Mouse (Mus musculus): ENCODE results near the gene Kdm2b.

The Kdm2b gene

DNA sequence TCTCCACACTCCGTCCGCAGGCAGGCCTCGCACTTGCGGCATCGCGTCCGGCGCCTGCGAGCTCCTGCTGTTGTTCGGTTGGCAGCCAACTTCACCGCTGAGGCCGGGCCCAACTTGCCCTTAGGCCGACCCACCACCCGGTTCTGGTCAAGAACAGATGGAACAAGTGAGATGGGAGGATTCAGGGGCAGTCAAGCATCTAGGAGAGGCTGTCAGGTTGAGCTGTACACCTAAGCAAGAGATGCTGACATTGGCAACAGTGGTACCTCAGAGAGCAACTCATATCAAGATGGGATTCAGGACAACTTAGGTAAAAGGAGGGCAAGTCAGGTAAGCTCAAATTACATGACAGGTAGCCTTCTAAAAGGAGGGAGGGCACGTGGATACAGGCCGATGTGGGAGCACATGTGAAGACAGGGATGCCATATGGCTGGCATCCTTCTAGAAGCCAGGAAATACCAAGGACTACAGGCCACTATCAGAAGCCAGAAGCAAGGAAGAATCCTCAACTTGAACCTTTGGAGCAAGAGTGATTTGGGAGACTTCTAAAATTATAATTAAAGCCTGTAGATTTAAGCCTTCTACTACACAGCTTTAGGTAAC lies 100.9 kb downstream of the Kdm2b start:
- DNase-seq, result no peak

DNA sequence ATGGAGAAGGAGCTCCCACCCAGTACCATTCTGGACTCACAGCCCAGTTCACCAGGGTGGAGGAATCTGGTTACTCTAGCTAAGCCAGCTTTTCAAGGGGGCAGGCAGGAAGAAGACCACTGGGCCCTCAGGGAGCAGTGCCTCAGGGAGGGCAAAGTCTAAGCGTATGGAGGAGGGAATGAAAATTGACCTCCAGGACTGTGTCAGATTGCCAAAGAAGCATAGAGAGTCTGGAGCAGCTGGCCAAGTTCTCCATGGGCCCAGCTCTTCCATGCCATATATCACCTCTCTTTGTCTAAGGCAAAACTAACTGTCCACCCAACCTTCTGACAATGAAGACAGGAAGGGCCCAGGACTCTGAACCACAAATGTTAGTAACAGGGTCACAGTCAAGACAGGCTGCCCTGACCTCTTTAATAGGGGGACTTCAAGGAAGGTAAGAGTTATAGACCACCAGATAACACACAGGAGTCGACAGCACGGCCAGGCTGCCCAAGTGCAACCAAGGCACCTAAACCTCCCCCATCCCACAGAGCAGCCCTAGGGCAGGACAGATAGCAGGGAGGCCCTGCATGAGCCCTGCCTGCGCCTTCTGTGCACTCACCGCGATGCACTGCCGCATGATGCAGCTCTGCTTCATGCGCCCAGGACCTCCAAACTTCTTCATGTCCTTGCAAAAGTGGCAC lies 101.6 kb downstream of the Kdm2b start:
- no peak for DNase-seq

DNA sequence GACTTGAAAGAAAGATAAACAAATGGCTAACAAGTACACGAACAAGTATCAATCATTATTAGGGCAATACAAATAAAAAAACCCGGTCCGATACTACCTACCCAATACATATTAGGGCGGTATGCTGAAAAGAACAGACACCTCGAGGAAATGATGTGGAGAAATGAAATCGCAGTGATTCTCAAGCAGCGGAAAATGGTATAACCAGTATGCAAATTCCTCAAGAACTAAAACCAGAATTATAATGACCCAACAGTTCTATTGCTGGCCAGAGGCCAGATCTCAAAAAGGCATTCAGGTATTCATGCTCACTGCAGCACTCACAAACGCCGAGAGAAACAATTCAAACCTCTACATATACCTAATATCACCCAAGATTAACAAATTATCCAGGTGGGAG lies 102.6 kb downstream of the Kdm2b start:
- no peak for DNase-seq

DNA sequence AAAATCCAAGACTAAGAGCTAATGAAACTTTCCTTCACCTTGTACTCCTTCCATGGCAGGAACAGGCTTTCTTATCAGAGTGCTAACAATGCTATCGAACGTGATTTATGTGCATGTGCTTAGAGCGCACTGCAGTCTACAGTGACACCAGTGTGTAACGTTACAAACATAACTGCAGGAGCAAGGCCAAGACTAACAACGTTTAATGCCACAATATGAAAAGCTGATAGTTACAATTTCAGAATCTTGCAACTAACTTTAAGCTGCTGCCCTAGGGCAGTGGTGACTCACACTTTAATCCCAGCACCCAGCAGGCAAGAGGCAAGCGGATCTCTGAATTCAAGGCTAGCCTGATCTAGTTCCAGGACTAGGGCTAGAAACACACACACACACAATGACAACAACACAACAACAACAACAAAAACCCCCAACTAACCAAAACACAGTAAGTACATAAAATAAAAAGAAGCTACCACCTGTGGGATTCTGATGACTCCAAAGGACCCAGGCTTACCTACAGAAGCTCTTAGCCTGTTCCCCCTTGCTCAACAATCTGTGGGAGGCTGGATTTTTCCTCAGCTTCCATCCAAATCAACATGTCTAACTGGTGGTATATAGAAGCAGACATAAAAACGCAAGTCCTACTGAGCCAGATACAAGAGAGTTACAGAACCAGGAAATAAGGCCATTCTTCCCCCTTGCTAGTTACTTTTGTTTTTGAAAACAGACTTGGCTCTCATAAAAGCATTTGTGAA lies 104.9 kb downstream of the Kdm2b start:
- no peak for DNase-seq

DNA sequence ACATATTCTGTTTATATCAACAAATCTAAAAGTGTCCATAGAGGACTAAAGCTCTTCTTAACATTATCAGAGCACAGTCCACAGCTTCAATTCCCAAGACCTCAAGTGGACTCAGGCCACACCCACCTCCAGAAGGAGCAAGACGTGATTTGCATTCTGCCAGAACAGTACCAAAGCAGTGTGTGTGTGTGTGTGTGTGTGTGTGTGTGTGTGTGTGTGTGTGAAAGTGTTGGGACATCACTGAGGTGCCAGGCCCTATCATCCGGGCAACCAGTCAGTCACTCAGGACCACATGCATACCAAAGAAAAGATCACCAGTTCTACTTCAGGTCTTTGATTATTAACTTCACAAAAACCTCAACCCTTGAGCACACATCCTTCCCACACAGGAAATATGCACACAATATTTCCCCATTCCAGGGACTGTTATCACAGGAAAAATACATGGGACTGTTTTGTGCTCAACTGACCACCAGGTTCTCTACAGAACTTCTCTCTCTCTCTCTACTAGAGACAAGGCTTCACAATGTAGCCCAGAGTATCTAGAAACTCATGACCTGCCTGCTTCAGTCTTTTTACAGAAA lies 105.9 kb downstream of the Kdm2b start:
- DNase-seq, result no peak

DNA sequence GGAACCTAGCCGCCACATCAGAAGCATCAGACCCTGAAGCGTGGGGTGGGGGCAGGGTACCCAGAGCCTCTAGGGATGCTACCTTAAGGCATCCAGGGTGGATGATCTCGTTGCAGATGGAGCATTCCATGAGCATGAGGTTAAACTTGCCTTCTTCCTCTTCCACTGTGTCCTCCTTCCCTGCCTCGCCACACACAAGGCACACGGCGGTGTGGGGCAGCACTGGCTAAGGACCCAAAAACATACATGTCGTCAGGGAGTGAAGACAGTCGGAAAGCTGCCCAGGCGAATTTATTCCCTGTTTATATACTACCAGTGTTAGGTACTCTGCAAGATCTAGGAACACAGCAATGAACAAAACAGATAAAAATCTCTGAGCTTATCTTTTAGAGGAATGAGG lies 106.4 kb downstream of the Kdm2b start:
- no peak for DNase-seq

DNA sequence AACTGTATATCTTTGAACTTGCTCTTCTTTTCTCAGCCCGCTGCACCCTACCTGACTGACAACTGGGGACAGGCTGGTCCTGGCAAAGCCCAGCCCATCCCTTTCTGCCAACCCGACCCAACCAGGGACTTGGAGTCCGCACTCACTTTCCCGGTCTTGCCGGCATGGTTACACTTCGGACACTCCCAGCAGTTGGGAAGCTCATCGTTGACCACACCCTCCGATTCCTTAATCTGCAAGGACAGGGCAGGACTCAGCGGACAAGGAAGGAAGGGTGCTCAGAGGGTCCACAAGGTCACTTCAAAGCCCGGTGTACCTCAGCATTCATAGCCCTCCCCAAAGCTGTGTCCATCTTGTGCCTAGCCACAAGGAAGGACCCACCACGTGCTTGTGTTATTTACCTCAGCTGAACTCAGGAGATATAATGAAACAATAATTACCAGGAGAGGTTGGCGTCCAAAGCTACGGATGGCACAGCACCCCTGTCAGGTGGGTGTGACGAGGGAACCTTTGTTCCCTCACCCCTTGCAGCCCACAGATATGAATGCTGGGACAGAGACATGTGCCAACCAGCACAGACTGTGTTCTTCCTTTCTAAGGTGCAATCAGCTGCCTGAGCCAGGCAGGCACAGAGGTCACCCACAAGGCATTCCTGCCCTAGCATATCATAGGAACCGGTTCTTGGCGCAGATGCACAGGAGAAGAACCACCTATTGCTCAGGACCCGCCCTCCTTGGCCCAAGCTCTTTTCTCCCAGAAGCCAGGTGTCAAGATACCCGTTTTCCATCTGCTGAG lies 107.2 kb downstream of the Kdm2b start:
- DNase-seq, result no peak

DNA sequence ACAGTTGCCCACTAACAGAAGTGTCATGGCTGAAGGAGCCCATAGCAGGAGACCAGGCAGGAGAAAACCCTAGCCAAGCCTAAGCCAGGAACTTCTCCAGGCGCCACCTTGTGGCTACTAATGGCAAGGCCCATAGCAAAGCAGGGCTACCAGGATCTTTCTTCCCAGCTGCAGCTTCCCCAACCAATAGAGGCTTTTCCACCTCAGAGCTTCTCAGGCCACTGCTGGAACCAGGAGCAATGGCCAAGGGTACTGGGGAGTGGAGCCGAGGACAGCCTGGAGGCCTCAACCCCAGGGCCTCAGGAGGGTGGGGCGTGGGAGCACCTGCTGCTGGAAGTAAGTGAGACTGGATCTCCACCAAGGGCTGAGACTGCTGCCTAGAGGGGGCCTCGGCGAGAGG lies 108.3 kb downstream of the Kdm2b start:
- no peak for DNase-seq

DNA sequence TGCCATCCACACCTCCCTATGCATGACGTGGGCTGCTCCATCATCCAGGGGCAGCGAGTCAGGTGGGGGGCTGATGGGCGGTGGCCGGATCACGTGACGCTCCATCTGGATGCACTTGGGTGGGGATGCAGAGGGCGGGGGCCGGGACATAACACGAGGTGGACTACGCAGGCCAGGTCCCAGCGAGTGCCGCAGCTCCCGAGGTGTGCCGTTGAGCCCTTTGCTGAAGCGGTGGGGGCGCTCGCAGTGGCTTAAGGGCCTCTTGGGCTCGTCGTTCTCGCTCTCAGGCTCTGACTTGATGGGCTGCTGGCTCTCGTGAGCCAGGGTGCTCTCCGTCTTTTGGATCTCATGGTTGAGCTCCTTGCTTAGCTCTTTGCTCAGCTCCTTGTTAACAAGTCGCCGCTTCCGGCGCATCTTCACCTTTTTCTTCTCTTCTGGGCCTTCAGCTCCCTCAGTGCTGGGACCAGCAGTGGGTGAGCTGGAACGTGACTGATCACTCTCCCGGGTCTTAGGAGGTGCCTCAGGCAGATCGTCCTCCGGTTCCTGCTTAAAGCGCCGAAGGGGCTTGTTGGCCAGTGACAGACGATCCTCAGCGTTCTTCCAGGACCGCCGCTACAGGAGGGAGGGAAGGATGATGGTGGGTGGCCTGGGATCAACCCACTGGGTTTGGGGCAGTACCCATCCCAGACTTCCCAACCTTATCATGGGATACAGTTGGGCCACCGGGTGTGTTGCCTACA lies 109.2 kb downstream of the Kdm2b start:
- no peak for DNase-seq

DNA sequence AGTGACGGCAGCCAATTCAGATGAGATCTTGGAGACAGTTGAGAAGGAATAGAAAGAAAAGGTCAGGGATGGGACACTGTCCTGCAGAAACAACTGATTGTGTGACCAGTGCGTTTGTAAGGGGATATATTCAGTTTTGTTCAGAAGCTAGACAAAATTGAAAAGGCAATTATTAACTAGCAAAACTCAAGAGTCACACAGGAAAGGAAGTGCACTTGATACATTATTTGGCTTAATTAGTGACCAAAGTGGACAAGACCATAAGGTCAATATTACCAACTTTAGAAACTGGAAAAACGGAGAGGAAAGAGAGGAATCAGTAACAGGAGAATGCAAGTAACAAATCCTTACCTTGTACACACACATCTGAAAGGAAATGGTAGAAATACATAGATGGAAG lies 113.0 kb downstream of the Kdm2b start:
- DNase-seq, result no peak

DNA sequence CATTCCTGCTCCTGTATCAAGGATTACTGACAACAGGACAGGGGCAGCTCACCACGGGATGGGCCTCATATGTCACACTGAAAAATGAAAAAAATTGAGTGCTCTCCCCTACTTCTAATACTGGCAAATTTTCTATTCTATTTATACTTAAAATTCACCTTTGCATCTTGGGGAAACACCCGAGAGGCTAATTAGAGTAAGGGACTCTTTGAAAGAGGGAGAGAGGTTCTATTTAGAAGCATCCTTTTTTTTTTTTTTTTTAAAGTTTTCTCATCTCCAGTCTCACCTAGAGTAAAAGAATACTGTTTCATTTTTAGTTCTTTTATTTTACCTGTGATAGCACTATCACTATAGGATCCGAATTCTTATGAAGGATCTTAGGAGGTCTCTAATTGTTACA lies 115.3 kb downstream of the Kdm2b start:
- no peak for DNase-seq

DNA sequence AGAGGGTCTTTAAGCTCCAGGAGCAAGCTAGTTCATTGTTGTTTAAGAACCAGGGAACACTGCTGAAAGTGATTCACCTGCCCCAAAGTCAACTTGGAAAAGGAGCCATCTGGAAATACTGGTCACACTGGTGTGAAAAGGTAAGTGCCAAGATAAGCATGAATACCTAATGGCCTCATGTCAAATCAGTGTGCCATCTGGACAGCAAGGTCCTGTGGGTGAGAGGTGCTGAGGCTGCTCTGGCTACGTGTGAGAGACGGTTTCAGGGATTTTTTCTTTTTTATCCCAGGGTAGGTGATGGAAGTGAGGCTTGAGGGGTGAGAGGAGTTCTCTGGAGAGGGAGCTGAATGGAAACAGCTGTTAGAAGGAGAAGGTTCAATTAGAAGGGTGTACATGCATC lies 116.0 kb downstream of the Kdm2b start:
- no peak for DNase-seq

DNA sequence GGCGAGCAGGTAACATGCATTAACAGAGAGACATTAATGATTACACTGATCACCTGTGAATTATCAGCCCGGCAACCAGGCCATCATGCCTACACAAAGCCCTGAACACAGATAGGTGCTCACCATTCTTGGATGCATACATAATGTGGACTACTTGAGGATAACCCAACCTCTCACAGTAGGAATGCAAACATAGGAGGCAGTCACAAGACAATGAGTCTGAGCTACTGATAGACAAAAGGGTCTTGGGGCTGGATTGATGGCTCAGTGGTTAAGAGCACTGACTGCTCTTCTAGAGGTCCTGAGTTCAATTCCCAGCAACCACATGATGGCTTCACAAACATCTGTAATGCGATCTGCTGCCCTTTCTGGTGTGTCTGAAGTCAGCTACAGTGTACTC lies 117.0 kb downstream of the Kdm2b start:
- no peak for DNase-seq

DNA sequence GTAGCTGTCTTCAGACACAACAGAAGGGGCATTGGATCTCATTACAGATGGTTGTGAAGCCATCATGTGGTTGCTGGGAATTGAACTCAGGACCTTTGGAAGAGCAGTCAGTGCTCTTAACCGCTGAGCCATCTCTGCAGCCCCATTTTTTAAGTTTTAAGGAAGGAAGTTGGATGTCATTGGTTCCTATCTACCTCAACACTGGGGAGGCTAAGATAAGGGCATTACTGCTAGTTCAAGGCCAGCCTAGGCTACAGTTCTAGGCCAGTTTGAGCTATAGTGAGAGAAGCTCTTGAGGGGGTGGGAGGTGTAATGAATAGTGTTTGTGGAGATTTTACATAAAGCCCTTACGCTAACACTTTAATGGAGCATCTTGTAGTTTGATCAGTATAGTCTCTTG lies 126.6 kb downstream of the Kdm2b start:
- no peak for DNase-seq

DNA sequence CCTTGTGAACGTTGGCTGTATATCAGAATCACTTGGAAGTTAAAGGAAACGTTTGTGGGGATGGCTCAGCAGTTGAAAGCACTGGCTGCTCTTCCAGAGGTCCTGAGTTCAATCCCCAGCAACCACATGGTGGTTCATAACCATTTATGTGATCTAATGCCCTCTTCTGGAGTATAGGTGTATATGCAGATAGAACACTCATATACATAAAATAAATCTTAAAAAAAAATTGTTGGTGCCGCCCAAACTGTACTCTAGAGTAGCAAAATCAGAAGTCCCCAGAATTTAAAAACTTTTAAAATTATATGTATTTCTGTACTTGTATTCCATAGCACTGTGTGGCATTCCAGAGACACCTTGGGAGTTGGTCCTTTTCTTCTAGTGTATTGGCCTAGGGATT lies 133.8 kb downstream of the Kdm2b start:
- no peak for DNase-seq

DNA sequence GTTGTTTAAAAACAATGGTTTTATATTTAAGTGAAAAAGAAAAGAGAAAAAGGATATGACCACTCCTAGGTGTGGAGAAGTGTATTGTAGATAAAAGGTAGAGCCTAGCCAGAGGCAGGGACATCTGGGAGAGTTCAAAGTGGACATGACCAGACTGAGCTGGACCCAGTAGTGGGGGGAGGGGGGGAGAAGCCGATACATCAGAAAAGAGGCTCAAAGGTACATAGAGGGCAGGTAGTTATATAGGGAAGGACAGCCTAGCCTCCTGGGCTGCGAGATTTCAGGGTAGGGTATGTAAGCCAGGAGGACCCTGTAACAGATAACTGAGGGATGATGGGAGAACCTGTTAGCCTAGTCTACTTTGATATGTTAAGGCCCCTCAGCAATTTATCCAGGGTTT lies 137.0 kb downstream of the Kdm2b start:
- DNase-seq, result no peak

DNA sequence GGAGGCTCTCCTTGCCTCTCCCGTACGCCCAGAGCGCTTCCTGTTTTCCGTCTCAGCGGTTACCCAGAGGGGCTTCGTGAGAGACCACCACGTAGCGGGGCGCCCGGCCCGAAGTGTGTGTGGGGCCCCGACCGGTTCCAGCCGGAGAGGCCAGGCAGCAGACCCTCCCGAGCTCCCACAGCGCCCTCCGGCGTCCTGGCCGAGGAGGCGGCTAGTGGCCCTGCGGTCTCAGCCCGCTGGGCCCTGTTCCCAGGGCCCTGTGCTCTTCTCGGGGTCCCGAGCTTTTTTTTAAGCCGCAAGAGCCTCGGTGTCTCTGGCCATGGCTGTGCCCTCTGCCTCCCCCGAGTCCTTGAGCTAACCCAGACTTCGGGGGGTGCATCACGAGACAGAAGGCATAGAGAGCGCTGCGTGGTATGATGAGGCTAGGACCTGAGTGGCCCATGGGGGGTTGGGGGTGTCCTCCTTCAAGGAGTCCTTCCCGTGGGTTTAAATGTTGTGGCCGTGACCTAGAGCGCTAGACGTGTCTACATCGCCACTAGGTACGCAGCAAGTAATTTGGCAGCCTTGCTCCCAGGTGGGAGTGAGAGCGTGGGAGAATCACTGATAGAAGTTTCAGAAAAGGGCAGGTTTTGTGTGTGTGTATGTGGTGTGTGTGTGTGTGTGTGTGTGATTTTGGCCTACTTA lies 139.2 kb downstream of the Kdm2b start:
- peak in 1 of 2 experiments; percentile 26 for DNase-seq

DNA sequence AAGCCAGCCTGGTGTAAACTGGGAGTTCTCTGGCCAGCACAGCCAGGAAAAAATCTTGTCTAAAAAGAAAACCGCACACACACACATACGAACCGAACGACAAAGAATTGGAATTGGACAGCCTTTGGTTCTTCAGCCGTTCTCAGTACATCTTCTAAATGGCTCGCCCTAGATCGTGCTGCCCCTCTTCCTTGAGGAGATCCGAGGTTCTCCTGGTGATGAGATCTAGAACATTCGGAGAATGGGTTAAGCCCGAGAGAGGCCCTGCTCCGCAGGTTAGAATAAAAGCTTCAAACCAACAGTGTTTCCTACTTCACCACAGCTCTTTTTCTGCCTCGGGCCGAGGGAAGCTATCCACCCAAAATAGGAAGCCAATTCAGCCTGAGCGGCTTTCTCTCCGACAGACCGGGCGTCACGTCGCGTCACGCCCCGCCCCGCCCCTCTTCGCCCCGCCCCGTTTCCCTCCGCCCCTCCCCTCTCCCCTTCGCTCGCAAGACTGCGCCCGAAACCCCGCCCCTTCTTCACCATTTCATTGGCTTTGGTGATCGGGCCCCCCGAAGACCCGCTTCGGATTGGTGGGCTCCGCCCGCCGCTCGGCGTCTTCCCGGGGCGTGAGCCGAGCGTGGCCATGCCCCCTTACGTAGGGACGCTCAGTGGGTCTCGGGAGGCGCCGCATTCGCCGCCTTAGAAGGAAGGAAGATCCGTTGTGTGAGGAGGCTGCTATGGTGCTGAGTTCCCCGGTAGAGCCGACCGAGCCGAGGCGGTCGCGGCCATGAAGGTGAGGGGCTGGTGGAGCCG lies 139.9 kb downstream of the Kdm2b start, which contains the start of gene Rnf34:
Rnf34 (plus strand) TSS at position 528 of the 798 bp plus-strand sequence.
- peak; percentile 98 to 99 for DNase-seq

DNA sequence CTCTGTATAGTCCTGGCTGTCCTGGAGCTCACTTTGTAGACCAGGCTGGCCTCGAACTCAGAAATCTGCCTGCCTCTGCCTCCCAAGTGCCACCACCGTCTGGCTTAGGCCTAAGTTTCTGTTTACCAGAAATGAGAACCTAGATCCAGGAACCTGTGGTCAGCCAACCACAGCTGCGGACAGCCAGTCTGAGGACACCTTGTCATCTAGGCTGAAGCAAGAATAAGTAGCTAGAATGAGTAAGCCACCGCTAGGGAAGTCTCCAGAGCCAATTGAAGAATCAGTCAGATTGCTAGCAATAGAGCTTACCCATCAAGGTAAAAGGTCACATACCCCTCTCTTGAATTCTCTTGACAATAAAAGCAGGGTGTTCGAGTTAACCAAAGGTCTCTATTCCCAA lies 145.8 kb downstream of the Kdm2b start:
- DNase-seq, result no peak

DNA sequence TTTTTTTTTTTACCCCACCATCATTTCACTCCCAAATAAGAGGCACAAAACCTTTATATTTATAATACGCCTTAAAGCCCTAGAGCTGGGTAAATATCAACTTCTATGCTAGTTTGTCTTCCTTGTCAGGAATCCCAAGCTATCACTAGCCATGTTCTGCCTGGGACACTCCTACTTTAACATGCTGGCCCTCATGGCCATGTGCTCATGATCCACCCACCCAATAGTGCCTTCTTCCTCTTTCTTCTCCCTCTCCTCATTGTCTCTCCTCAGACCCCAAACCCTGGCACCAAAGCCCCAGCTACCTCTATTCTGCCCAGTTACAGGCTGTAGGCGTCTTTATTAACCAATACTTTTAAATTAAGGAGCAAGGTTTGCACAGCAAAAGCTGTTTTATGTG lies 148.5 kb downstream of the Kdm2b start:
- DNase-seq, result no peak

DNA sequence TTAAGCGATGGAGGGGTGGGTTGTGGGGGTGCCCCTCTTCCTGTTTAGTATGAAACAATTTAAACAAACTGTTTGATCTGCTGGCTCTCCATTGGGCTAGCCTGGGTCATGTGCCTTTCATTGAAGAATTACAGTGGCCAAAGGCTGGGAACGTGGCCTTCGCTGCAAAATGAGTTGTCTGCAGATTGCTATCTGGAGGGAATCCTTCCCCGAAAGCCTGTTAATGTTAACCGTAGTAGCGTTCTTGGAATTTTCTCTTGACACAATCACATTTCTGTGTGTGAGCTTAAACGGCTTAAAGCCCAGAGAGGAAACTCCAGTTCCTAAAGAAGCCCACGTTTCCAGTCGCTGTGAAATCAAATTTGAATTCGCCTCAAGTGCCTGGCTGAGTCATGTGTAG lies 156.6 kb downstream of the Kdm2b start:
- DNase-seq, result no peak

Measured in thymus, adult 18-20 months (tissue).